Mouse (Mus musculus) ES-CJ7 (cell line): Measurements from ENCODE around the gene Tfpt.
"Not testable (repeated sequence)": the region's sequence is repeated elsewhere in the genome, so short reads cannot be mapped to it uniquely, and the experiment has no call there.

Experiments
- DNase-seq: peaks from one replicate; pipeline ENCODE4 v3.0.0; 2011; ENCODE audit warnings: low read depth, low spot score

Tfpt gene

DNA sequence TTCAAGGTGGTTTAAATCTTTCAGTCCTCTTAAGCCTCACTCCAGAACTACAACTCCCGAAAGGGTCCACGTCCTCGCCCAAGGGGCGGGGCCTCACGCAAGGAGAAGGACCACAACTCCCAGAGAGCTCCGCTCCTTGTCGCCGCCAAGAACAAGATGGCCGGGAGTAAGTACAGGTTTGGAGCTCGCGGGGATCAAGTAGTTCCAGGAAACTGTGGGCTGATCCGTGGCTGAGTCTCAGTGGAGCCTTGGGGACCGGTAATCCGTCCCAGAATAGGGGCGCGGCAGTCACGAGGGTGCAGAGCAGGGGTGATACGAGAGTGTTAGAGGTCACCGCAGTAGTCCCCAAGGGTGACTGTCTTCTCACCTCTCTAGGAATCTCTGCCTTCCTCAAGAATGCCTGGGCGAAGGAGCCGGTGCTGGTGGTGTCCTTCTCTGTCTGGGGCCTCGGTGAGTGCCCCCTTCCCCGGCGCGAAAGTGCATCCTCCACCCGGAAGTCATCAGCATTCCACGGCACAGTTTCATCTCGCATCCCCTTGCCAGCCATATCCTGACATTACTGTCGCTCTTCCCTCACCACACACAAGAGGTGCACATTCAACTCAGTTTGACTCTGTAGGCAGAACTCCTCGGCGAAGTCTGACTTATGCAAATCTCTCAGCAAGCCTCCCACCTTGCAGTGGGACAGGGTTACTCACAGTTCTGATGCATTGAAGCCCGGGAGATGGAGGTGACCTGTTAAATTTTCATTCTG, 12.3 kb downstream of the Tfpt start, which contains the start of gene Ndufa3:
Gene Ndufa3 (plus strand): TSS at position 132 of the 754 bp plus-strand sequence.
- peak; percentile 97 for DNase-seq

DNA sequence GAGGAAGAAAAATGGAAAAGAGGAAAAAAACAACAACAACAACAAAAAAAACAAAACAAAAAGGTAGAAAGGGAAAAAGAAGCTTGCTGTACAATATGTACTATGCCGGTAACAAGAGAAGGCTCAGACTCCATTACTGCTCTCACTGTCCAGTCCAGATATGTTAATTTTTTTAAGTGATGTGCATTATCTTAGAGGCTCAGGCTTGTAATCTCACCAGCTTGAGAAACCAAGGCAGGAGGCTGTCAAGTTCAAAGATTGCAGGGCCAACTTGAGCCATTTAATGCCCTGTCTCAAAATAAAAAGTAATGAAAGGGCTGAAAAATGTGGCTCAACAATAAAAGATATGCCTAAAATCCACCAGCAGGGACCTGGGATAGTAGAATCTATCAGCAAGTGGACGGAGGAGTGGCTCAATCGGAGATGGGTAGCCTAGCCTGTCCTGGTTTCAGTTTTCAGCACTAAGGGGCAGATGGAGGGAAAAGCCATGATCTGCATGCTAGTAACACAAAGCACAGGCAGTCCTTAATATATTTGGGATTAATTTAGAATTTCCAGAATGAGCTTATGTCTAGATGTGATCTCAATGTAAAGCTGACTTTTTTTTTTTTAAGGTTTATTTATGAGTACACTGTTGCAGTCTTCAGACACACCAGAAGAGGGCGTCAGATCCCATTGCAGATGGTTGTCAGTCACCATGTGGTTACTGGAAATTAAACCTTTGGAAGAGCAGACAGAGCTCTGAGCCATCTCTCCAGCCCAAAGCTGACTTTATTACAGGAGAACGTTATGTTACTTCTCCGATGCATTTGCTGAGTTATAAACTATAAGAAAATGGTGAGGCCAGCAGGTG, 13.1 kb downstream of the Tfpt start:
- no peak for DNase-seq

DNA sequence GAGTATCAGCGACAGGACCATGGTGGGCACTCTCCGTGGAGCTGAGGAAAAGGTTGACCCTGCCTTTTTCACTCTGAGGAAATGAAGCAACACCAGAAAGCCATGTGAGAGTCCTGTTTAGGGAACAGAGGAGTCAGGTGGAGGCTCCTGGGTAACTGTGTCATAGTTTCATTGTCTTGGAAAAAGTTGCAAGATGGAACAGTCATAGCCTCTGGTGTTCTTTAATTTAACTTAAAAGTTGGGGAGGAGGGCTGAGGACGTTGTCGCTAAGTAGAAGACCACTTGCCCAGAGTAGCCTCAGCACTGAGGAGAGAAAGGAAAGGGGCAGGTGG, 13.7 kb downstream of the Tfpt start, which contains the start of gene Oscar:
Gene Oscar (minus strand): TSS at position 101 of the 332 bp plus-strand sequence.
- no peak for DNase-seq

DNA sequence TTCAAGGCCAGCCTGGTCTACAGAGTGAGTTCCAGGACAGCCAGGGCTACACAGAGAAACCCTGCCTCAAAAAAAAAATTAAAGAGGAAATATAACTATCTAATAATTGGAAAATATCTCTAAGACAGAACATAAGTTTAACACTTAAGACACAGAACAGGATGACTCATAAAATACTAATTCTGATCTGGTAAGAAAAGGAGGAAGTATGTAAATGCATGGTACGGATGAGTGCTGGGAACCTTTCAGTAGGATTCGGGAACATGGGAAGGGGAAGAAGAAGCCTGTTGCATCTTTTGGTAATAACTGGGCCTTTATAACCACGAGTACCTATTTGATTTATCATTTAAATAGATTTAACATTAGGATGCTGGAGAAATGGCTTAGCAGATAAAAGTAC, 15.7 kb downstream of the Tfpt start:
- no peak for DNase-seq

DNA sequence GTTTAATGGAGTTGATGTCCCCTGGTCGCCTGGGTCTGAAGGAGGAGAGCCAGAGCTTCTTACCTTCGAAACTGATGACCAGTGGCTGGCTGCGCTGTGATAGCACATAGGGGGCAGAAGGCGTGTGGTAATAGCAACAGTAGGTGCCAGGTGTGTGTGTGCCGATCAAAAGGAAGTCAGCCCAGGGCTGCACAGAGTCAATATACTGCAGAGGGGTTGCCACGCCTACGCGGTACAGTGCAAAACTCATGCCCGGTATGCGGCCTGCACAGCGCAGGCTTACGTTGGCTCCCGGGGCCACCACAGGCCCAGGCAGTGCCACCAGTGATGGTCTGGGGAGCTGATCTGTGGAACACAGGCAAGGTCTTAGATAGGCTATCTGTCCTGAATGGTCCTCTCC, 18.7 kb downstream of the Tfpt start:
- peak; percentile 26 for DNase-seq

DNA sequence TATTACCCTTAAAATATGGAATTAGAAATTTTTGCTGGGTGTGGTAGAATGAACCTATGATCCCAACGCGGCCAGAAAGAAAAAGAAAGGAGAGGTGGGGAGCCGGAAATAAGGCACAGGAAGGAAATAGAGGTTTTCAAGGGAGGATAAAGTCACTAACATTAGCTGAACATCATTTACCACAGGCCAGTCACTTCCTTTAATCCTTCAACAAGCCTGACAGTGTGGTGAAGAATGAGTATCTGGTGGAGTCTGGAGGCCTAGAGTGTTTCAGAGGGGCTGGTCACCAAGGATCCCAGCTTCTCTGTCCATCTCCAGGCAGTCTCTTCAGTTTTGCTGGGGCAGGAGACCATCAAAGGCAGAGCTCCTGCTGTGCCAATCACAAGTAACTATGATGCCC, 19.3 kb downstream of the Tfpt start:
- DNase-seq: no peak

DNA sequence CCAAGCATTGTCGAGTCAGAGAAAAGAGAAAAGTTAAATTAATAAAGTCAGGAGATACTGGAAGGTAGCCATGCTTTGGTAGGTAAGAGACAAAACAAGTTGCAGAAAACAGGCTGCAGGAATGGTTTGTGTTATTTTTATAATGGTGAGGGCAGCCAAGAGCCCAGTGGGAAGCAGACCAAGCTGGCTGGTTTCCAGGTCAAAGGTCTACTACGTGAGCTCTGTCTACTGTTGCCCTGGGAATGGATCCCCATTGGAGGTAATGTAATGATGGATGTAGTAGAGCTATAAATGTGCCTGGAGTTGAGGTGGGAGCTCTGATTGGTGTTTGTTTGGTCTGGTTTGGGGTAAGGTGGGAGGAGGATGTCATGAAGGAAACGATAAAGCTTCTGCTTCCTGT, 20.6 kb downstream of the Tfpt start:
- no peak for DNase-seq

DNA sequence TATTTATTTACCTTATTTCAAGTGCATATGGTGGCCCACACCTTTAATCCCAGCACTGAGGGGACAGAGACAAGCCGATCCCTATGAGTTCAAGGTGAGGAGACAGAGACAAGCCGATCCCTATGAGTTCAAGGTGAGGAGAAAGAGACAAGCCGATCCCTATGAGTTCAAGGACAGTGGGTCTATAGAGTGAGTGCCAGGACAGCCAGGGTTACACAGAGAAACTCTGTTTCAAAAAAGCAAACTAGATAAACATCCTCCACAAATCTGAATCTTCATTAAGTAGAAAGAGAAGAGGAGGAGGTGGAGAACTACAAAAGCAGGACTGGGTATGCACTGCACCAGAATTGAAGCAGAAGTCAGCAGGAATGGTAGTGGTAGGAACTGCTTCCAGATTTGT, 21.1 kb downstream of the Tfpt start:
- no peak for DNase-seq

DNA sequence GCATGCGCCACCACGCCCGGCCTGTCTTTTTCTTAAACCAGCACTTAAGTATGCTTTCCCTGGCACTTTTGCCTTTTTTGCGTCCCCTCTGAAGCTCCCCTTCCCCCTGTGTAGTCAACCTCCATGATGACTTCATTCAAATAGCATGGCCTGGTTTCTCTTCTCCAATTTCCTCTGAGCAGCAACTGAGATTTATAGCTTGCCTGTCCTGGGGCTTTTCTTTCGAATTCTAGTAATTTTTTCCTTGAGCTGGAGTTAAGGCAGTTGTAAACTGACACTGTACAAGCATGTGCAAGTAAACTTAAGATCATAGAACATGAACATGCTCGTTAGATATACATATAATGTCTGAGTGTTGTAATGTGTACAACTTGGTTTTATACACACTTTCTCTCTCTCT, 22.3 kb downstream of the Tfpt start:
- DNase-seq: no peak

DNA sequence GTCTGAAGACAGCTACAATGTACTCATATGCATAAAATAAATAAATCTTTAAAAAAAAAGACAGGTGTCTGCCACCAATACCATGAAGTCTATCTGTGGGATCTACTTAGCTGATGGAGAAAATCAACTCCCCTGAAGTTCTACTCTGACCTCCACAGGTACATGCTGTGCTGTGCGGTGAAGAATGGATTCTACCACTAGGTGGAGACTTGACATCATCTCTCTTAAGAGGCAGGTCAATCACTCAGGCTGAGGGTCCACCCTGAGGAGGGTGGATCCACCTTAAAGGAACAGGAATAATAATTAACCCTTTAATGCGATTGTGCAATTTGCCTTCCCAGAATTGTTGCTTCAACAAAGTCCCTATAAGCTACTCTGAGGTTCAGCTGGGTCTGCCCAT, 22.9 kb downstream of the Tfpt start:
- peak; percentile 96 for DNase-seq

DNA sequence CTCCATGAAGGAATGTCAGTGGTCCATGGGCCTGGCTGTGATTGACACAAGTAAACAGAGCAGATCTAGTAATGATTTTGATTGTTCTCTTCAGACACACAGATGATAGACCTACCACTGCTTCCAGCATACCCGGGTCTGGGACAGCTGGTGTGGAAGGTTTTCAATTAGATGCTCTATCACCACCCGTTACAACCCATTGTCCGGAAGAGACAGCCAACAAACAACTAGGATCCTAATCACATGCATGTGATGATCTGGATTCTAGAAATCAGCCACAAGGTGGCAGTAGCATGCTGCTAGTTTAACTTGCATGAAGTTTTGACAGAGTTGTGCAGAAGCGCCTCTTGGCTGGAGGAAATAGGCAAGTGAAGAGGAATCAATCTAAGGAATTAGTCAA, 28.6 kb downstream of the Tfpt start:
- peak; percentile 93 for DNase-seq

DNA sequence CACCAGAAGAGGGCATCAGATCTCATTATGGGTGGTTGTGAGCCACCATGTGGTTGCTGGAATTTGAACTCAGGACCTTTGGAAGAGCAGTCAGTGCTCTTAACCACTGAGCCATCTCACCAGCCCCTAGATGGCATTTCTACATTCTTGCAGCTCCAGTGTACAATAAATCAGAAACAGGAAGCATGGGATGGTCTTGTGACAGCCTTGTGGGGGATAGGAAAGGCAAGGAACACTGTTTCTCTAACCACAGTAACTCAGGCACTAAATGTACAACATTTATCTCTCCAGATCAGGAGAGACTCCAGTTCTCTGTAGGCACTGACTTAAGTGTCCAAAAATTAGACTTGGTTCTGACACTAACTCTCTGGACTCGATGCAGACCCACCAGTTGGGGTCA, 32.0 kb downstream of the Tfpt start:
- not testable (repeated sequence) for DNase-seq

DNA sequence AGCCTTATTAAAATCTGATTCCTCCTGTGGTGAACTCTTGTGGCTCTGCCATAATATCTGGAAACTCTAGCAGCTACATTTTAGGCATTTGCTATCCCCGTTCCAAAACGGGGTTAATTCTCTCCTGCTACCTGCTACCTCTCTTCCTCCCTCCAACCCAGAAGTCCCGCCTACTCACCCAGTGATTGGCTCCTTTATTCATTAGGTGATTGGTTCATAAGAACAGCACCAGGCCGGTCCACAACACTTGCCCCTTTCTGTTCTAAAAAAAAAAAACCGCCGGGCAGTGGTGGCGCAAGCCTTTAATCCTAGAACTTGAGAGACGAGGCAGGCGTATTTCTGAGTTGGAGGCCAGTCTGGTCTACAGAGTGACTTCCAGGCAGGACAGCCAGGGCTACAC, 34.6 kb downstream of the Tfpt start:
- DNase-seq: peak; percentile 89

DNA sequence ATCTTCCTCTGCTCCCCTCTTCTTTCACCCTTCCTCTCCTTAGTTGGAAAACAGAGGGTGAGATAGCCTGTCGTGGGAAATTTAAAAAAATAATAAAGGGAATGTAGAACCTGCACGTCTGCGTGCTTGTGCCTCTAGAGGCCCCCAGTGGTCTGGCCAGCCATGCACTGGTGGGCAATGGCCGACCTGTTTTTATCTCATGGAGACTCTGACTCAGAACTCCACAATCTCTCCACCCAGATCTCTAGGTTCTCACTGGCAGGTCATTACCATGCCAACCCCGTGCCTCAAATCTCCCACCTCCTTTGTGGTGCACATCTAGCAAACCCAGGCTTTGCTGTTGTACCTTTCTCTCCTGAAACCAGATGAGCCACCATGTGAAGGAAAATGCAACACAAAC, 35.0 kb downstream of the Tfpt start:
- no peak for DNase-seq

DNA sequence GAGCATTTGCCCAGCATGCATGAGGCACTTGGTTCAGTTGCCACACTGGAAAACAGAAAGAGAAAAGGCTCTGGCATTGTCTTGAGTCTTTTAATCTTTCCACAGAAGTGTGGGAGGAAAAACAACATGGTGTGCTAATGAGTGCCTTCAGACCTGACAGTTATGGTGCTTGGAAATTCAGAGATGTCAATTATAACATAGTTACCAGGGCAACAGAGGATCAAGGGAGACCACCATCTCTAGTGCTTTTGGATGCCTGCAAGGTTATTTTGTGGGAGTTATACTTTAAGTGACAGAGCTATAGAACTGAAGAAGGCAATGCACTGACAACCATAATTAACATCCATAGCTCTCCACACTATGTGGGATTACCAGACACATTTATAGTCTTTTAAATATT, 35.9 kb downstream of the Tfpt start:
- no peak for DNase-seq

DNA sequence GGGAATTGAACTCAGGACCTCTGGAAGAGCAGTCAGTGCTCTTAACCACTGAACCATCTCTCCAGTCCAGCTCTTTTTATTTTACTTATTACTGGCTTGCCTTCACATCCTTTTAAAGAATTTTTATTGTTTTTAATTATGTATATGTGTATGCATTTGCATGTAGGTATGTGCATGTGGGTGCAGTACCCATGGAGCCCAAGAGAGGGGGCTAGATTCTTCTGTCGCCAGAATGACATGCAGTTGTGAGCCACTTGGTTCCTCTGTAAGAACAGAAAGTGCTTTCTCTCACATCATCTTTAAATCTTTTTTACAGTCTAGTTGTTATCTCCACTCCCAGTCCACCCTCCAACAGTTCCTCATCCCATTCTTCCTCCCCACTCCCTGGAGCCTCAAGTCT, 38.2 kb downstream of the Tfpt start:
- DNase-seq: peak; percentile 62

DNA sequence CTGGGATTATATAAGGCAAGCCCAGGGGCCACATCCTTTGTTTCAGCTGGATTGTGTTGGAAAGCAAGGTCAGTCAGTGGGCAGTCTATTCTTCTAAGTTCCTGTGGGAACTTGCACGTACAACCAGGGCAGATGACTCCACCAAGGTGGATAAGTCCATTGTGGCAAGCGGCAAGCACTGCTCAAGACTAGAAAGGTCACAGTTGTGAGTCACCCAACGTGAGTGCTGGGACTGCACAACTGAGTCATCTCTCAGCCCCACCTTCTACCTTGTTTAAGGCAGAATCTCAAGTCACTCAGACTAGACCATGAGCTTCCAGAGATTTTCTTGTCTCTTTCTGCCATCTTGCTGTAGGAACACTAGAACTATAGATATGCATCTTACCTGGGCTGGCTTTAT, 39.2 kb downstream of the Tfpt start:
- no peak for DNase-seq

DNA sequence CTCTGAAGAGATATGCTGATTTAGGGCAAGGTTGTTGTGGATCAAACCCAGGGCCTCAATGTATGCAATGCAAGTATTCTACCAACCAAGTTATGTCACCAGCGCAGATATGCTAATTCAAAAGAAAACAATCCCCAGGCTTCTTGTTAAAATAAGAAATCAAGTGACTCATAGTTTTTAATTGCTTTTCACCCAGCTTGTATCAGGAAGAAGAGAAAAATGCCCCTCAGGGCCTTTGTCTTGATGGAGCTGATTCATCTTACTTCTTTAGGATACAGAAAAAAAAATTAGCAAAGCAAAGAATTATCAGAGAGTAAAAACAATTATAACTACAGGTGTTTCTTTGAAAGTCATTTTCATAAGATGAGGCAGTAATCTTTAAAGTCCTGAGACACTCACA, 42.4 kb downstream of the Tfpt start:
- DNase-seq: no peak

DNA sequence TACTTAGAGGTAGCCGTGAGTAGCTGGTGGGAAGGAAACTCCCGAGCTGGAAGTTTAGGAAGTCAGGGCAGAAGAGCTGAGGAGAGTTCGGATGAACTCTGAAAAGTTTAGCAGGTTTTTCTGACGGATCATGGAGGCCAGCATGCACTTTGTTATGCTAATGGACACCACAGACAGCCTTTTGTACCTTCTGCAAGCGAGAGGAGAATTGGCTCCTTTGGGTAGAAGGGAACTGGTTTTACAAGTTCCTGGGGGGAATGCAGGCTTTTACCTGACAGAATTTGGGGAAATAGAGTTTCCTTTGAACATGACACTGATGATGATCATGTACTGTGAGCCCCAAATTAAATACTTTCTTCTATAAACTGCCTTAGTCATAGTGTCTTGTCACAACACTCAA, 43.5 kb downstream of the Tfpt start:
- DNase-seq: peak; percentile 89

DNA sequence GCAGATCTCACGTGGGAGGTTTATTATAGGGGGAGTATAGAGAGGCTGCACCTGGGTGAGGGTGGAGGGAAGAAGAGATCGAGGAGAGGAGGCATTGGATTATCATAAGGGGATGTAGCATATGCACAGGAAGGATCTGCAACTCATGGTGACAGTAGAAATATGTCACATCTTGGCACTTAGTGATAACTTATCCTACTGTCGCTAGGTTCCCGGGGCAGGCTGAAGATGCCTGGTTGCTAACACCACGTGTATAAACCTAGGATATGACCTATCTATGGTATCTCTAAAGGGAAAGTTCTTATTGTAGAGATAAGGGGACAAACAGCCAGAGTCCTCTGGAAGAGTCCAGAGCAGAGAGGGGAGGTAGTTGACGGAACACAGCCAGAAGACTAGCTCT, 44.0 kb downstream of the Tfpt start:
- DNase-seq: no peak

DNA sequence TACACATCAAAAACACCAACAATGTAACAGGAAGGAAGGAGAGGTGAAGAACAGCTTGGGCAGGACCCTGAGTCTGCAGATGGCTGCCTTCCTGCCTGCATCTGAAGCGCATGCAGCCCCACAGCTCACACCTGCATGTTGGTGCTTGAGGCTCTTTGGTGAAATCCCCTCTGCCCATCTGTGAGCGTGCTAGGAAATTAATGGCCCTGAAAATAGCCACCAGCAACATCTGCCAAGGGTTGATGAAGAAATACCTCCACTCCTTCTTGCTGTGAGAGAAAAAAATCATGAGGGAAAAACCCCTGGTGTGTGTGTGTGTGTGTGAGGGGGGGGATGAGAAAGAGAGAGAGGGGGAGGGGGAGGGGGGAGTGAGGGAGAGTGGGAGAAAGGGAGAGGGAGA, 49.7 kb downstream of the Tfpt start:
- DNase-seq: no peak

DNA sequence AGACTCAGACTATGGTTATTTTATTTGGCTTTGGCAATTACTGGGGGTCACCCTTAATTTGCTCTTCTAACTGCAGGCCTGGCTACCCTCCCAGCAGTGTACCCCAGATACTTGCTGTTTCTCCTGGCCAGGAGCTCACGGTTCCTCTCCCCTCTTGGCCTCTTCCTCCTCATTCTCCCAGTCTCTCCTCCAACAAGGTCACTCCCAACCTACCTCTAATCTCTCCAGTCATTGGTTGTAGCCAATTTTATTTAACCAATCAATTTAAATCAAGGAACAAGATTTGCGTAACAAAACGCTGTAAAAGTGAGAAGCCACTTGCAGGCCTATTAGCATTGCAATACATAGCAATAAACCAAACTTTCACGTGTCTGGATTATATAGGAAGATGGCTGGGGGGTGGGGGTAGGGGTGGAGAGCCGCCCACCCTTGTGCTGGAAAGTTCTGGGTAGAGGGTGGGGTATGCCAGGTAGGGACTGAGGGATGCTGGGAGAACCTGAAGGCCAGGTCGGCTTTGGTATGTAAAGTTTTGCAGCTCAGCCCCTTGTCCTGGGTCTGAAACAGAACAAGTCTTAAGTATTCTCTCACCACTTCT, 50.7 kb downstream of the Tfpt start:
- DNase-seq: peak; percentile 91

DNA sequence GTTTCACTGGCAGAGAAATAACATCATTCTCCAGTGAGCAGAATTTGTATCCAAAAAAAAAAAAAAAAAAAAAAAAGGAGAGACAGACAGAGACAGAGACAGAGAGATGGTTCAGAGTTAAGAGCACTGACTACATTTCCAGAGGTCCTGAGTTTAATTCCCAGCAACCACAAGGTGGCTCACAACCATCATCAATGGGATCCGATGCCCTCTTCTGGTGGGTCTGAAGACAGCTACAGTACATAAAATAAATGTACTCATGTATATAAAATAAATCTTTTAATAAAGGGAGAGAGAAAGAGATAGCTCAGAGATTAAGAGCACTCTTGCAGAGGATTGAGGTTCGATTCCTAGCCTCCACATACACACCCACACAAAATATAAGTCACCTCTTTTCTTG, 51.5 kb downstream of the Tfpt start:
- peak; percentile 80 for DNase-seq
